20 mouse cellular contexts compared by ENCODE assay signal in the genomic region with DNA sequence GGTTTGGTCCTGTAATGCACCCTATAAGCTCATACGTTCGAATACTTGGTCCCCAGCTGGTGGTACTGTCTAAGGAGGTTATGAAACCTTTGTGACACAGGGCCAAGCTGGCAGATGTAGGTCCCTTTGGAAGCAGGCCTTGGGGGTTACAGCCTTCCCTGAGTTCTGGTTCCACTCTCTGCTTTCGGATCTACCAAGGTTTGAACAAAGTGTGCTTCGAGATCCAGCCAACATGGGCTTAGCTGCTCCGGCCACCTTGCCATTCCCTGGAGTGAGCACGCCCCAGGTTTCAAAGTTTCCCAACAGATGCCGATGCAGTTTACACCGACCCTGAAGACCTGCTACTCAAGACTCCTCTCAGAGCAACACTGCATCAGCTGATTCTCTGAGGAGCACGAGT. TPM values are rescaled to one million over a fixed set of nuclear protein-coding genes. Genes with fewer than 3 reads are reported as not detected.
DNase-seq lines count a peak whose midpoint lies in the region; ATAC-seq and TF ChIP-seq lines count a peak whose summit lies in the region.
"Had no signal": no experiment of that assay in that cellular context is flagged by ENCODE, and none has a peak within 500 bp of the region (broad histone marks: within the 10 kb centered on the region; RNA-seq: fewer than 3 reads in every experiment).

No protein-coding gene starts in this region.

- peak; percentile 43 for DNase-seq in gastrocnemius, adult 2 months
- no peak for DNase-seq in gastrocnemius, postnatal 10 days
- DNase-seq in kidney, postnatal 10 days = peak; percentile 10
- no peak for DNase-seq in kidney, postnatal 14 days
- no peak for DNase-seq in forebrain, embryonic 14.5 days (ENCODE audit: low spot score)
- no peak for DNase-seq in layer of hippocampus, adult 9-11 months
- DNase-seq: layer of hippocampus, postnatal 36 days; liver, embryonic 13.5 days; lung, embryonic 14.5 days; spleen, adult 18-20 months; thymus, adult 2 months had no signal

- TF ChIP-seq CTCF in gastrocnemius, adult 2 months (IDR thresholded peaks at IDR 0.05) = no peak

- no peak for ATAC-seq in forebrain, embryonic 14.5 days
- no peak for ATAC-seq in inflammation-experienced regulatory T-cells, adult 6 months
- ATAC-seq: intestine, embryonic 16.5 days had no signal

- H3K9ac ChIP-seq in forebrain, embryonic 14.5 days (ENCODE audit: low read length) = no peak overlapping the region
- H3K9ac ChIP-seq: hindbrain, embryonic 12.5 days; liver, embryonic 13.5 days; lung, embryonic 14.5 days; midbrain, embryonic 15.5 days had no signal

- WGBS in forebrain, embryonic 14.5 days = 86% methylated on average over 9 of the region's 9 CpGs

- H3K4me2 ChIP-seq in forebrain, embryonic 14.5 days (ENCODE audit: low read length) = no peak overlapping the region
- H3K4me2 ChIP-seq: hindbrain, embryonic 12.5 days; liver, embryonic 13.5 days; lung, embryonic 14.5 days; midbrain, embryonic 15.5 days had no signal

- peak overlapping the region; percentile 87 for H3K27ac ChIP-seq in gastrocnemius, adult 2 months
- H3K27ac ChIP-seq in forebrain, embryonic 14.5 days (ENCODE audit: low read depth, low read length) = 0 out of 2 replicates have a peak overlapping the region, but pooled peaks have one; percentile 4
- H3K27ac ChIP-seq: hindbrain, embryonic 12.5 days; liver, embryonic 13.5 days; midbrain, embryonic 15.5 days had no signal

- peak overlapping the region; percentile 17; the same call in 1 of the 2 replicates for H3K4me3 ChIP-seq in gastrocnemius, adult 2 months
- no peak overlapping the region for H3K4me3 ChIP-seq in forebrain, embryonic 14.5 days (ENCODE audit: low read depth, low read length)
- H3K4me3 ChIP-seq: hindbrain, embryonic 12.5 days; liver, embryonic 13.5 days; midbrain, embryonic 15.5 days; myocyte had no signal

- peaks cover 14% of the 10 kb centered on the region for H3K4me1 ChIP-seq in forebrain, embryonic 14.5 days (ENCODE audit: control insufficient read depth, insufficient read depth, low read length)

- H3K36me3 ChIP-seq in forebrain, embryonic 14.5 days (ENCODE audit: control insufficient read depth, insufficient read depth, low read length) = peaks cover 12% of the 10 kb centered on the region; the same call in 1 of the 2 replicates
- H3K36me3 ChIP-seq: midbrain, embryonic 15.5 days had no signal

- no peaks in the 10 kb centered on the region for H3K27me3 ChIP-seq in forebrain, embryonic 14.5 days (replicated peaks; ENCODE audit: control insufficient read depth, insufficient read depth, low read length)
- H3K27me3 ChIP-seq: hindbrain, embryonic 12.5 days; liver, embryonic 13.5 days; midbrain, embryonic 15.5 days had no signal

- H3K9me3 ChIP-seq in forebrain, embryonic 14.5 days (replicated peaks; ENCODE audit: control insufficient read depth, low read length) = no peaks in the 10 kb centered on the region
- H3K9me3 ChIP-seq: hindbrain, embryonic 12.5 days; liver, embryonic 13.5 days; midbrain, embryonic 15.5 days had no signal

- intact Hi-C loops in gastrocnemius, adult 2 months (cut with DNase I) = no loop called here

RNA-seq across cellular contexts. Expression of gene Aagab, which starts 56.0 kb away (rescaled TPM):
- 10 to 100 TPM; 11.1 to 12.2 TPM for total RNA-seq in gastrocnemius, adult 2 months (2021)
- total RNA-seq in gastrocnemius, postnatal 10 days (2021) = 10 to 100 TPM; 13.0 to 14.5 TPM
- polyA plus RNA-seq in forebrain, embryonic 14.5 days (2014; fragmentation: Nextera tagmentation; extraction: Ambion mirVana) = 50.1 and 61.6 TPM in 2 replicates
- 10 to 100 TPM; 31.0 to 49.0 (median 47.8) TPM for polyA plus RNA-seq in inflammation-experienced regulatory T-cells, adult 6 months (2017; shearing (Covaris generic))

RNA-seq across cellular contexts. Expression of gene Iqch, which starts 56.1 kb away (rescaled TPM):
- total RNA-seq in gastrocnemius, adult 2 months (2021) = not detected
- total RNA-seq in gastrocnemius, postnatal 10 days (2021) = not detected
- polyA plus RNA-seq in forebrain, embryonic 14.5 days (2014; fragmentation: Nextera tagmentation; extraction: Ambion mirVana) = 0.06 and 0.07 TPM in 2 replicates
- not detected for polyA plus RNA-seq in inflammation-experienced regulatory T-cells, adult 6 months (2017; shearing (Covaris generic))
- total RNA-seq: heart, adult 8-10 months had no signal
- polyA plus RNA-seq: C2C12; cerebellum, adult 2 months; intestine, embryonic 16.5 days; kidney, embryonic 16.5 days; liver, embryonic 13.5 days; myocyte had no signal

Comparison
In these comparisons a context has a peak if more than half of its experiments do, and no peak if none do; other contexts are left out.
1. DNase-seq: peak in gastrocnemius, adult 2 months (single experiment) and kidney, postnatal 10 days (single experiment); none in gastrocnemius, postnatal 10 days (single experiment), kidney, postnatal 14 days (single experiment), forebrain, embryonic 14.5 days (single experiment) and layer of hippocampus, adult 9-11 months (single experiment).